Mouse (Mus musculus): ENCODE data around the gene Fbxo31.

The Fbxo31 gene

DNA sequence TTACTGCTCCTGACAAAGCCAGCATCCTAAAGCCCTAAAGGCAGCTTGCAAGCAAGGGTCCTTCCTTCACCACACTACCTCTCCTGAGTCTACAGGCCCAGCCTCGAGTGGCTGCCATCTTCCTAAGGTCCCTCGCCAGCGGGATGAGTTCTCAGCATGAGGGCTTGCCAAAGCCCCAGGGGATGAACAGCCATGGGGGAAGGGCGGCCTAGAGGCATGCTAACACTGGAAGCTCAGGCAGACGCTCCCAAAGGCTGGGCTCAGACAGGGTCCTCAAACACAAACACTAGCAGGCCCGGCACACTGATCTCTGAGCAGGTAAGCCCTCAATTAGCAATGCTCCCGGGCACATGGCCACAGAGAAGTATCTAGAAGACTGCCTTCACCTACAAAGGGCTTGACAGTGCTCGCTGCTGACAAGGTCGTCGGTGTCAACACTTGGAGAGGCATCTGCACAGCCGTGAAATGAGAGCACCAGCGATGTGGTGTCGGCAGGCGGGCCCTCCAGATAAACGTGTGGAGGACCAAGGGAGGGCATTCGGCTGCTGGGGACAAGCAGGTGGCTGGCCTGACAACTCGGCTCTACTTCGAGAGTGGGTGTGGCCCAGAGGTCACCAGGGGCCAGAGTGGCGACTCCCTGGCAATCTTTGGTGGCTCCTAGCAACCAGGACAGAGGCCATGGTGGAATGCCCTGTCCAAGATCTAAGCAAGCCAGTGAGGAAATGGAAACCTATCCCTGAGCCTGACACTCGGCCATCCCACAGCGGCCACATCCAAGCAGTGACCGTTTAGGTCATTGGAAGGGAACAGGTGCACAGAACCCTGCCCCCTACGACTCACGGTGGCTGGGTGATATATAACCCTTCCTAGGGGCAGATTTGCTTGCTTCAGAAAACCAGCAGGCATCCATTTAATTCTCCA, 27.3 kb downstream of the Fbxo31 start:
- DNase-seq = peak; percentile 3

DNA sequence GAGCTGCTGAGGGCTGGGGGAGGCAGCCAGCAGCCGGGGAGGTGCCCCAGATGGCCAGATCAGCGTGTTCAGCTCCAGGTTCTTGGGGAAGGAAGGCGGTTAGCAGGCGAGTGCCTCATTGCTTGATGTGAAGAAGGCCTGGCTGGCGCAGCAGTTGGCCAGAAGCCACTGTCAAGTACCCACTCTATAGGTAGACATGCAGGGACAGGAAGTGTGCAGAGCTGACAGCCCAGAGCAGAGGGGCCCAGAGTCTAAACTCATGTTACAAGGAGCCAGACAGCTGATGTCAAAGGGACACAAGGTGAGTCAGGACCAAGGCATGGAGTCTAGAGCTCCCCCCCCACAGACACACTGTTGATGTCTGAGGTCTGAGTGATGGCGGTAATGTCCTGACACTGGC, 28.6 kb downstream of the Fbxo31 start:
- no peak for DNase-seq

DNA sequence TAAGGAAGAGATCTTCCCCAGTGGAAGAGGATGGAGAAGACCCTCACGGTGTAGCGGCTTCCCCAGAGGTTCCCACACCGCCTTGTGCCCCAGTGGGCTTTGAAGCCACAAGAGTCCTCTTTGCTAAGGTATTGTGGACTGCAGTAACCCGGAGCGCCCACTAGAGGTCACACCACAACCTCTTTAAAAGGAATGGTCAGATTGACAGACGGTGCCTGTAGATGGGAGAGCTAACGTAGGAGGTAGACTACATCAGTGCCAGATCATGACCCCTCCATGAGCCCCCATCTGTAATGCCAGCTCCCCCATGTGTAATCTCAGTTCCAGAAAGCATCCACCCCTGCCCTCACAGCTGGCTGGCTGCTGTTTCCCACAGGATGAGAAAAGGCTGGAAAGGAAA, 31.5 kb downstream of the Fbxo31 start:
- peak; percentile 74 for DNase-seq

DNA sequence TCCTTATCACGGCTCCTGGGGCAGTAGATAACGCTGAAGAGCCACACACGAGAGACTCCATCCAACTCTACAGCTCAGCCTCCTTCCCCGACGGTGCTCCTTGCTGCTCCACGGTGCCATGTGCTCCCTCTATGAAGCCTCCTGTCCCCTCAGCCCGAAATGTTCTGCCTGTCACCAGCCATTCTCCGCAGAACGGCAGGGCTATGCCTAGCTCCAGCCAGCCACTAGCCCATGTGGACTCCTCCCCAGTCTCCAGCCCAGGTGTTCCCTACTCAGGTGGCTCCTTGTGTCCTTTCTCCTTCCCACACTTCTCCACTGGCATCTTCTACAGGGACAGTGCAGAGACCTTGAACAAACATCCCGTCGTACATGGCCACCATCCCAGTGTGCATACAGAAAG, 33.7 kb downstream of the Fbxo31 start:
- DNase-seq = no peak

DNA sequence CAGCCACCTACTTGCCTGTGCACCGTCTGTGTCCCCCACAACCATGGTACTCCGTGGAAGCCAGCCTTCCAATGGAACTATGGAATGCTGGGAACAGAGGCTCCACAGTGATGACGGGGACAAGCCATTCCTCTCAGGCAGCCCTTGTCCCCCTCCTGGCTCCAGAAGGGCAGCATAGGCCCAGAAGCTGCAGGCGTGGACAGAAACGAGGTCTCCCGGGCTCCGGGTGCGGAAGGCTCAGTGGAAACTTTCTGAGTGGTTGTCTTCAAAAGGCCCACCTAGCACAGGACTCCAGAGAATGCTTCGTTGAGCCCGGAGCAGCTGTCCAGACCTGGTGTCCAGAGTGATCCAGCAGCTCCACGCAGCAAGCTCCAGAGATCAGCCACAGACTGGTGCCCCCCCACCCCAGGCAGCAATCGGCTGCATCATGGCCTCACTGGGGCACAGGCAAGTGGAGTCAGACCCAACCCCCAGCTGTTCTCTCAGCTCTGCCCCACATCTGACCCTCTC, 34.3 kb downstream of the Fbxo31 start, which contains the start of gene 1700018B08Rik:
TSS of gene 1700018B08Rik (minus strand) at position 45 of the 510 bp plus-strand sequence.
- no peak for DNase-seq

DNA sequence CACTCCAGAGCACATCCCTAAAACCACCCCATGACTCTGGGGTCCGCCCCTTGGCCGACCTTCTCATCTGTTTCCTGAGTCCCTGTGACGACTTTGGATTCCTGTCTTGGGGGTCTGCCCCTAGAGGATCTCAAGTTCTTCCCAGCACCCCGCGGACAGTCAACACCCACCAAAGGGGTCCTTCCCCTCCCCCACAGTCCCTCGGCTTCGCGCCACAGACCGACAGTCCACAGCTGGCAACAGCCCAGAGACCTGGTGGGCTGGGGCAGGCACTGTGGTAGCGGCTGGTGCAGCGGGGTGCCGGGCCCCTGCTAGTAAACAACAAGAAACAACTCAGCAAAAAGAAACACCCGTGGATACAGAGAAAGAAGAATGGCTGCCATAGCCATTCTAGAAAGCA, 35.7 kb downstream of the Fbxo31 start:
- no peak for DNase-seq

DNA sequence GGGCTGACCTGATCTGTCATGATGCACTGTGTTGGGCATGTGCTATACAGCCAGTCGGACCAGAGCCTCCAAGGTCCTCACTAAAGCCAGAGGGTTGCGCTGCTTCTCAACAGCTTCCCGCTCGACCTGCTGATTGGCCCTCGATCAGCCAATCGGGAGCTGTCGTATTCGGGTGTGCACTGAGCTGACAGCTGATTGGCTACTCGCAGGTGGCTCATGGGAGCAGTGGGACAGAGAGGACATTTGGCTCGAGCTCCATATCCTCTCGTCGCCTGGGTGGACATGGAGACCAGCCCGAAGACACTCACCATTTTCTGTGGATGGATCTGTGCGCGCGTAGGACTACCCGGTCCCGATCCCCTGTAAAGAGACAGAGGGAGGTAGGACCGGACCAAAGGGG, 36.7 kb downstream of the Fbxo31 start:
- no peak for DNase-seq

DNA sequence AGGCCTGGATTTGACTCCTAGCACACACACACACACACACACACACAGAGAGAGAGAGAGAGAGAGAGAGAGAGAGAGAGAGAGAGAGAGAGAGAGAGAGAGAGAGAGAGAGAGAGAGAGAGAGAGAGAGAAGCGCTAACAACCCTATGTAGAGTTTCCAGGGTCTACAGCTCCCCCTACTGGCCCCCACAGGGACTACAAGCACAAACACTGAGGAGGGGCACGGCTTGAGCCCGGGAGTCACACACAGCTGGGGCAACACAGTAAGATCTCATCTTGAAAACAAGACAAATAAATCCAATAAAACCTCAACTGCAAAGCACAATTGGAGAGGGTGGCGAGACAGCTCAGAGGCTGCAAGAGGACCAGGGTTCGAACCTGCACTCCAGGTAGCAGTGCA, 46.2 kb downstream of the Fbxo31 start:
- no peak for DNase-seq

DNA sequence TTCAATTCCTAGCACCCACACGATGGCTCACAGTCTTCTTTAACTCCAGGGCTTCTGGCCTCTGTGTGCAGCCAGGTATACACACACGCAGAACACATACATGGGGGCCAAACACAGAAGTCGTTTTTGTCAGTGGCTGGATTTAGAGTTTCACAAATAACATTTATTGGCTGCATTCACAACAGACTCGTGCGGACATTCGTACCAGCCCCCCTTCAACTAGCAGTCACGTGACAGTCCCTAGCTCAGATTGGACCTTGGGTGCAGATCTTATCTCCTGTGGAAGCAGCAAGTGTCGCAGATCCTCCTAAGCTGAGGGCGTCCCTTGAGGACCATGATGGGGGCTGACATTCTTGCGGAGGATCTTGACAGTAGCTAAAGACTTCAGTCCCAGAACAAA, 48.0 kb downstream of the Fbxo31 start:
- no peak for DNase-seq

DNA sequence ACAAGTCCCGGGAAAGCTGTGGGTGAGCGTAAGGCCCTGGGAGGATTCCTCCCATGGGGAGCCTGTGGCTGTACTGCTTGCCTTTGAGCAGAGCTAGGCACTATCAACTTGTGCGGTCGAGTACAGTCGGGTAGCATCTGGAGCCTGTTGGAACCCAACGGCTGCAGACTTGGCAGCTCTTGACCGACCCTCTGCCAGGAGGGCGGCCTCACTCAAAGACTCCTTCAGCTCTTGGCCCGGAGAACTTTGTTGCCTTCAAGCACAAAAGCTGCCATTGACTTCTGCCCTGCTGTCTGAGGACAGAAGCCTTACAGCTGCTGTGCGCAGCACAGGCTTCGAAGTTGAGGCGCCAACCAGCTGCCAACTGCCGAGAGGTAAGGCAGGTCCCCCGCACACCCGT, 49.8 kb downstream of the Fbxo31 start:
- no peak for DNase-seq

DNA sequence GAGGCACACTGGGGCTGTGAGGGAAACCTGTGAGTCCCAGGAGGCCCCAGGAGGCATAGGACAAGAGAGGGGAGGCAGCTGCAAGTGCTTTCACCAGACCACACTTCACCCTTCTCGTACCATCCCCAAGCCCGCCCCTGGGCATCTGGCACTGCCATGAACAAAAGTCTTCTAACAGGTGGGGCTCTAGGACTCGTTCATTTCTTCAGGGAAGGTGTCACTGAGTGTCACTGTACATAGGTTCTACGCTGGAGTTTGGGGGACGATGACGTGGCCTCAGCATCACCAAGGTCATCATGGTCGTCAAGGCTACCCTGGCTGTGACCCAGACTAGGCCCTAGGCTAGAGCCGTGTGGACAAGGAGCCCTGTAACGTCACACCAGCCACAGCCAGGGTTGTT, 50.9 kb downstream of the Fbxo31 start:
- DNase-seq = no peak

DNA sequence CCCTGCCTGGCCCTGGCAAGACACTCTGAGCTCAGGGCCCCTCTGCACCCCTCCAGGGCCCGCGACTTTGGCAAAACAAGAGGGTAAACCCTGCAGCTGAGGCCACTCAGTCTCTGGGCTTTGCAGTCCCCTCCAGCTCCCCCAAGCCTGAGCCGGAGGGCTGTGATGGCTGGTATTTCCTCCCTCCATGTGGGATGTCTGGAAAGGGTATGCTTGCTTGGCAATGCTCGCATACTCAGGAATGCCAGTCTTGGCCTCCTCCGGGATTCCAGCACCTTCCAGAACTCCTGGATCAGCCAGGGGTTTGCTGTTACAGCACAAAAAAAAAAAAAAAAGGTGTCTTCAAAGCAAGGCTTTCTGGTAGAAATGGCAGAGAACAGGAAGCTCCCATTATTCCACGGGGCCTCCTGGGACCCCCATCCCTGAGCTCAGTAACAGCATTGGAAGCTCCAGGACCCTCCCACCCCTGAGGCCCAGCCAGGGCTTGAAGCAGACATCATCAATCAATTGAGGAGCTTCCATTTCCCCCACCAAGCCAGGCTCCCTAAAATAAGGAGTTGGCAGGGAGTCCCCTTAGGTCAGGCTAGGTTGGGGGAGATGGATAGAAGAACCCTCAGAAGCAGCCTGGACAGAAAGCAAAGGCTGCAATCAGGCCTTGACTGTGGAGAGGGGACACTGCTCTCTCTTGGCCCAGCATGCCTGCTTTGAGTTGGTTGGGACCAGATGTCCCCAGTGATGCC, 51.6 kb downstream of the Fbxo31 start:
- no peak for DNase-seq

DNA sequence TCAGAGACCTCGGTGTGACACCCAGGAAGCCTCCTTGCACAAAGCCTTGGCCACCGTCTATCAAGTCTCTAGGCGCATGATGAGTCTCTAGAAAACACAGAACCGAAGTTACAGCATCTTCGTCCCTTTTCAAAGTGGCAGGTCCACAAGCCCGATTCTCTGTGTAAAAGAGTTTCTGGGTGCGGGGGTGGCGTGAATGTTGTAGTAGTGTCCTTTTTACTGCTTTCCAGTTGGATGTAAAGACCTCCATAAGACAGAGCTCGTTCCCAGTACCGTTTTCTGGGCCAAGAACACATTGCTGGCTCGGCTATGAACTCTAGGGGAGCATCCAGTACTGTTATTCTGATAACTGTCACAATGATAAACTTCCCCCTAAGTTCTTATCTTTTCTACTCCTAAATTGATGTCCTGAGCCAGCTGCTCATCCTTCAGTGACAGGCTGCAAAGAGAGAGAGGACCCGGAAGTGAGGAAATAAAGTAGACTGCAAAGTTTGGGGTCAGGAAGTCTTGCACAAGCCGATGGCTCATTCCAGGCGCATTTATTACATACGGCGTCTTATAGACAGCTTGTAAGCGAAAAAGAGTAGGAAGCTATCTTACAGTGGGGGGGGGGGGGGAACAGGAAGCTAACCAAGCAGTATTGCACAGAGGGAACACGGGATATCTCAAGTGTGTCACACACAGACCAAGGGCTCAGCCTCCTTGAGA, 53.3 kb downstream of the Fbxo31 start:
- DNase-seq = no peak

DNA sequence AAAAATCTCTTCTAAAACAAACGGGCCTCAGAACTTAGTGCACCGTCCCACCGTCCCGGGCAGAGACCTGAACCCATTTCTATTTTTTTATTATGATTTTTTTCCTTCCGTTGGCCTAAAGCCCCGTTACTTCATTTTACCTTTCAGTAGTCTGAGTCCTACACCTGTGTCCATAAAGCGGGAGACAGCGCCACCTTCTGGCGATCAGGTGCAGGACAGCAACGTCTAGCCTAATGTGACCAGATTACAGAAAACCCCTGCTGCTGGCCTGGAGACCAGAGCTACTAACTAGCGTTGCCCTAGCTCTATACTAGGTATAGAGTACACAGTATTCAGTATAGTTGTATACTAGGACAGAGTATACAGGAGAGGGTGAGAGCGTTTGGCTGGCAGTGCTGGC, 65.2 kb downstream of the Fbxo31 start:
- DNase-seq = peak; percentile 66

DNA sequence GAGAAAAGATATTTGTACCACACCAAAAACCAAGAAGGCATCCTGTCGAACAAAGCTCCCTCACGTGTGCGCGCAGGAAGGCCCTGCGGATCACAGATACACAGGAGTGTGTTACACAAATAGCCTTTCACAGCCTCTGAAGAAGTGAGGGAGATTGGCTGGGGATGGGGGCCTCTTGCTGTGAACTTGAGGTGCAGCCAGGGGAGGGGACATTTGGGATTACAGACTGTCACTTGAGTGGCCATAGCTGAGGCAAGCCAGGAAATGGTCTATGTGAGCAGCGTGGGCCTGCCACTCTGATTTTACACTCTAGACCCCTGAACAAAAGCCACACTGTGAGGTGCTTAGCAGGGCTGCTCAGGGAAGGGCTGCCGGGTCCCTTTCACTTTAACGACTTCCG, 66.9 kb downstream of the Fbxo31 start:
- no peak for DNase-seq
